Mouse (Mus musculus): Measurements from ENCODE around the gene Wdr41. TPM values are rescaled to one million over a fixed set of nuclear protein-coding genes. Genes with fewer than 3 reads are reported as not detected.

Gene Wdr41
- polyA plus RNA-seq, 1 experiment from 2014 or later, result 27.4 TPM

- H3K4me1 ChIP-seq (ENCODE audit: control insufficient read depth, insufficient read depth, low read length), result 0 out of 2 replicates have a peak, but pooled peaks cover 3% of the 10 kb centered on the region
- no peak overlapping the region for H3K9ac ChIP-seq (ENCODE audit: low read depth, low read length)
- peaks cover 14% of the 10 kb centered on the region for H3K36me3 ChIP-seq (ENCODE audit: control insufficient read depth, insufficient read depth, low read length)
- no peaks in the 10 kb centered on the region for H3K9me3 ChIP-seq (replicated peaks; ENCODE audit: control insufficient read depth, low read length, poor library complexity, severe bottlenecking)
- H3K4me2 ChIP-seq (ENCODE audit: low read length), result no peak overlapping the region
- WGBS, result 86% methylated on average over 6 of the region's 6 CpGs
- no peak overlapping the region for H3K4me3 ChIP-seq (ENCODE audit: low read depth, low read length)
- H3K27ac ChIP-seq (ENCODE audit: low read length), result no peak overlapping the region
- no peaks in the 10 kb centered on the region for H3K27me3 ChIP-seq (ENCODE audit: control insufficient read depth, insufficient read depth, low read depth, low read length)
- ATAC-seq, result no peak
These were observed 54.7 kb downstream of the Wdr41 start for GRCm38 (mm10) chr13:95030828-95031227.

- H3K9ac ChIP-seq (ENCODE audit: low read depth, low read length), result no peak overlapping the region
- H3K4me3 ChIP-seq (ENCODE audit: low read depth, low read length), result no peak overlapping the region
- no peaks in the 10 kb centered on the region for H3K9me3 ChIP-seq (replicated peaks; ENCODE audit: control insufficient read depth, low read length, poor library complexity, severe bottlenecking)
- peak; percentile 32; the same call in 1 of the 2 replicates for ATAC-seq
- H3K36me3 ChIP-seq (ENCODE audit: control insufficient read depth, insufficient read depth, low read length), result peaks cover 14% of the 10 kb centered on the region
- no peaks in the 10 kb centered on the region for H3K27me3 ChIP-seq (ENCODE audit: control insufficient read depth, insufficient read depth, low read depth, low read length)
- 0 out of 2 replicates have a peak, but pooled peaks cover 3% of the 10 kb centered on the region for H3K4me1 ChIP-seq (ENCODE audit: control insufficient read depth, insufficient read depth, low read length)
- H3K4me2 ChIP-seq (ENCODE audit: low read length), result no peak overlapping the region
- 59% methylated on average over 17 of the region's 17 CpGs for WGBS
- peak overlapping the region; percentile 47; the same call in 1 of the 2 replicates for H3K27ac ChIP-seq (ENCODE audit: low read length)
These were observed 56.1 kb downstream of the Wdr41 start for GRCm38 (mm10) chr13:95032127-95032831.

GRCm38 (mm10) chr13:95032973-95033372 is 56.8 kb downstream of the Wdr41 start:
- peaks cover 9% of the 10 kb centered on the region for H3K36me3 ChIP-seq (ENCODE audit: control insufficient read depth, insufficient read depth, low read length)
- H3K4me1 ChIP-seq (ENCODE audit: control insufficient read depth, insufficient read depth, low read length), result 0 out of 2 replicates have a peak, but pooled peaks cover 3% of the 10 kb centered on the region
- no peak overlapping the region for H3K27ac ChIP-seq (ENCODE audit: low read length)
- H3K4me3 ChIP-seq (ENCODE audit: low read depth, low read length), result no peak overlapping the region
- H3K9ac ChIP-seq (ENCODE audit: low read depth, low read length), result no peak overlapping the region
- H3K27me3 ChIP-seq (ENCODE audit: control insufficient read depth, insufficient read depth, low read depth, low read length), result no peaks in the 10 kb centered on the region
- peak; percentile 57; the same call in 1 of the 2 replicates for ATAC-seq
- no peak overlapping the region for H3K4me2 ChIP-seq (ENCODE audit: low read length)
- no peaks in the 10 kb centered on the region for H3K9me3 ChIP-seq (replicated peaks; ENCODE audit: control insufficient read depth, low read length, poor library complexity, severe bottlenecking)
- 80% methylated on average over 6 of the region's 6 CpGs for WGBS

GRCm38 (mm10) chr13:95034094-95034493 is 58.0 kb downstream of the Wdr41 start:
- no peaks in the 10 kb centered on the region for H3K36me3 ChIP-seq (ENCODE audit: control insufficient read depth, insufficient read depth, low read length)
- no peak overlapping the region for H3K9ac ChIP-seq (ENCODE audit: low read depth, low read length)
- no peaks in the 10 kb centered on the region for H3K27me3 ChIP-seq (ENCODE audit: control insufficient read depth, insufficient read depth, low read depth, low read length)
- WGBS, result 84% methylated on average over 9 of the region's 9 CpGs
- no peaks in the 10 kb centered on the region for H3K9me3 ChIP-seq (replicated peaks; ENCODE audit: control insufficient read depth, low read length, poor library complexity, severe bottlenecking)
- ATAC-seq, result no peak
- 0 out of 2 replicates have a peak, but pooled peaks cover 3% of the 10 kb centered on the region for H3K4me1 ChIP-seq (ENCODE audit: control insufficient read depth, insufficient read depth, low read length)
- H3K4me2 ChIP-seq (ENCODE audit: low read length), result no peak overlapping the region
- H3K4me3 ChIP-seq (ENCODE audit: low read depth, low read length), result no peak overlapping the region
- H3K27ac ChIP-seq (ENCODE audit: low read length), result no peak overlapping the region

GRCm38 (mm10) chr13:95034715-95035114 is 58.6 kb downstream of the Wdr41 start:
- Histone ChIP-seq H3K4me2 (ENCODE audit: low read length) (no peak overlapping the region), H3K4me3 (ENCODE audit: low read depth, low read length) (no peak overlapping the region), H3K27me3 (ENCODE audit: control insufficient read depth, insufficient read depth, low read depth, low read length) (no peaks in the 10 kb centered on the region), H3K4me1 (ENCODE audit: control insufficient read depth, insufficient read depth, low read length) (0 out of 2 replicates have a peak, but pooled peaks cover 3% of the 10 kb centered on the region), H3K36me3 (ENCODE audit: control insufficient read depth, insufficient read depth, low read length) (no peaks in the 10 kb centered on the region), H3K9me3 (replicated peaks; ENCODE audit: control insufficient read depth, low read length, poor library complexity, severe bottlenecking) (no peaks in the 10 kb centered on the region), H3K27ac (ENCODE audit: low read length) (no peak overlapping the region), H3K9ac (ENCODE audit: low read depth, low read length) (no peak overlapping the region)
- WGBS, result 78% methylated on average over 2 of the region's 2 CpGs
- no peak for ATAC-seq

GRCm38 (mm10) chr13:95038200-95038599 is 62.1 kb downstream of the Wdr41 start:
- H3K9ac ChIP-seq (ENCODE audit: low read depth, low read length), result no peak overlapping the region
- H3K4me2 ChIP-seq (ENCODE audit: low read length), result no peak overlapping the region
- no peak for ATAC-seq
- no peak overlapping the region for H3K4me3 ChIP-seq (ENCODE audit: low read depth, low read length)
- no peaks in the 10 kb centered on the region for H3K4me1 ChIP-seq (ENCODE audit: control insufficient read depth, insufficient read depth, low read length)
- no peaks in the 10 kb centered on the region for H3K9me3 ChIP-seq (replicated peaks; ENCODE audit: control insufficient read depth, low read length, poor library complexity, severe bottlenecking)
- WGBS, result 91% methylated on average over 4 of the region's 4 CpGs
- H3K36me3 ChIP-seq (ENCODE audit: control insufficient read depth, insufficient read depth, low read length), result no peaks in the 10 kb centered on the region
- no peaks in the 10 kb centered on the region for H3K27me3 ChIP-seq (ENCODE audit: control insufficient read depth, insufficient read depth, low read depth, low read length)
- H3K27ac ChIP-seq (ENCODE audit: low read length), result no peak overlapping the region

- no peaks in the 10 kb centered on the region for H3K4me1 ChIP-seq (ENCODE audit: control insufficient read depth, insufficient read depth, low read length)
- ATAC-seq, result no peak
- 75% methylated on average over 9 of the region's 9 CpGs for WGBS
- H3K27me3 ChIP-seq (ENCODE audit: control insufficient read depth, insufficient read depth, low read depth, low read length), result no peaks in the 10 kb centered on the region
- no peak overlapping the region for H3K4me2 ChIP-seq (ENCODE audit: low read length)
- no peak overlapping the region for H3K9ac ChIP-seq (ENCODE audit: low read depth, low read length)
- H3K27ac ChIP-seq (ENCODE audit: low read length), result no peak overlapping the region
- H3K36me3 ChIP-seq (ENCODE audit: control insufficient read depth, insufficient read depth, low read length), result no peaks in the 10 kb centered on the region
- no peak overlapping the region for H3K4me3 ChIP-seq (ENCODE audit: low read depth, low read length)
- no peaks in the 10 kb centered on the region for H3K9me3 ChIP-seq (replicated peaks; ENCODE audit: control insufficient read depth, low read length, poor library complexity, severe bottlenecking)
These were observed 64.1 kb downstream of the Wdr41 start for GRCm38 (mm10) chr13:95040140-95040738.

GRCm38 (mm10) chr13:95044108-95044507 is 68.0 kb downstream of the Wdr41 start:
- H3K27me3 ChIP-seq (ENCODE audit: control insufficient read depth, insufficient read depth, low read depth, low read length), result no peaks in the 10 kb centered on the region
- no peaks in the 10 kb centered on the region for H3K4me1 ChIP-seq (ENCODE audit: control insufficient read depth, insufficient read depth, low read length)
- no peak overlapping the region for H3K4me2 ChIP-seq (ENCODE audit: low read length)
- WGBS, result 40% methylated on average over 1 of the region's 1 CpGs
- no peaks in the 10 kb centered on the region for H3K36me3 ChIP-seq (ENCODE audit: control insufficient read depth, insufficient read depth, low read length)
- H3K27ac ChIP-seq (ENCODE audit: low read length), result no peak overlapping the region
- H3K4me3 ChIP-seq (ENCODE audit: low read depth, low read length), result no peak overlapping the region
- H3K9me3 ChIP-seq (replicated peaks; ENCODE audit: control insufficient read depth, low read length, poor library complexity, severe bottlenecking), result no peaks in the 10 kb centered on the region
- no peak for ATAC-seq
- no peak overlapping the region for H3K9ac ChIP-seq (ENCODE audit: low read depth, low read length)

GRCm38 (mm10) chr13:95050398-95050797 is 74.3 kb downstream of the Wdr41 start:
- Histone ChIP-seq H3K36me3 (ENCODE audit: control insufficient read depth, insufficient read depth, low read length) (no peaks in the 10 kb centered on the region), H3K27me3 (ENCODE audit: control insufficient read depth, insufficient read depth, low read depth, low read length) (no peaks in the 10 kb centered on the region), H3K9me3 (replicated peaks; ENCODE audit: control insufficient read depth, low read length, poor library complexity, severe bottlenecking) (no peaks in the 10 kb centered on the region), H3K4me2 (ENCODE audit: low read length) (no peak overlapping the region), H3K4me3 (ENCODE audit: low read depth, low read length) (no peak overlapping the region), H3K9ac (ENCODE audit: low read depth, low read length) (no peak overlapping the region), H3K27ac (ENCODE audit: low read length) (no peak overlapping the region), H3K4me1 (ENCODE audit: control insufficient read depth, insufficient read depth, low read length) (no peaks in the 10 kb centered on the region)
- 84% methylated on average over 4 of the region's 4 CpGs for WGBS
- no peak for ATAC-seq

Data from midbrain, embryonic 16.5 days (tissue).